Mouse (Mus musculus): ENCODE data around the gene Il10ra.

Il10ra gene

DNA sequence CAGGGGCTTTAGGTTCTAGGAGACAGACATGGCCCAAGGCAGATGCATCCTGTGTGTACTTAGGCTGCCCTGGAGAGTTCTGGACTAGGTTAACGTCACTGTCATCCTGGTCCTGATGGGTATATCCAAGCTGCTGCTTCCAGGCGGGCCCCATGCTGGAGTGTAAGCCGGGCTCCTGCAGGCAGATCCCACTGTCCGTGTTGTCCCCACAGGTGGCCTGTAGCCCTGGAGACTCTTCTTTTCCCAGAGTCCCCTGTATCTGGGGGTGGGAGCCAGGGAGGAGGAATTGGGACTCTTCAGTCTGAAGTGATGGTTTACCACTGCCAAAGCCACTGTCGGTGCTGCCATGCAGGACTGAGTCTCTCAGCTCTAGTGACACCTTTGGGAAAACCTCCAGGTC, 13.0 kb downstream of the Il10ra start:
- DNase-seq, result no peak

DNA sequence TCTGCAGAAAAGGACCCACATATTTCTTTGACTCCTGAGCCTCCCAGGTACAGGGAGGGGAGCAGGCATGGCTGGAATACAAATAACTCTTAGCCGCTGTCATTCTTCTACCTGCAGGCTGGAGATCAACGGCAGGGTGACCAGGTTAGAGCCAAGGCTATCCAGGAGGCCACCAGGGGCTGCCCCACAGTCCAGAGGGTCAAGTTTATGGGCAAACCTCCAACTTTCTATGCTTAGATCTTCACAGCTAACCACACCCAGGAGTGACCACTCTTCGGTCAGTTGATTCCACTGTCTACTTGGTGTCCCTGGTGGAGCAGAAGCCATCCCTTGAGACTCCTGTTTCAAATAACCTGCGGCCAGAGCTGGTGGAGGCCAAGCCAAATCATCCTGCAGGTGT, 13.5 kb downstream of the Il10ra start:
- no peak for DNase-seq

DNA sequence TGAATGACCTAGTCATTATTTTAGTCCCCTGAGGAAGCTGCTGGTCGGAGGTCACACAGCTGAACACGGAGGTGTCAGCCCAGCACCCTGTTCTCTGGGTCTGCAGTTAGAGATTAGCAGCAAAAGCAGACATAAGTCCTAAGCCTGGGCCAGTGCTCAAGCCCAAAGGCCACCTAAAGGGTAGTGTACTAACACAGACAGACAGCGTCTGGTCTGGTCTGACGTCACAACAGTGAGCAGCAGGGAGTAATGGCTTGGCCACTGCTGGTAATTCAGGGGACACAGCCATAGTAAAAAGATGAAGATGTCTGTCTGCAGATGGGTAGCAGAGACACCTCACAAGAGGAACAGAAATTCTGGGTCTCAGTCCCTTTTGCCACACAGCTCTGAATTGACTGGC, 14.3 kb downstream of the Il10ra start:
- no peak for DNase-seq

DNA sequence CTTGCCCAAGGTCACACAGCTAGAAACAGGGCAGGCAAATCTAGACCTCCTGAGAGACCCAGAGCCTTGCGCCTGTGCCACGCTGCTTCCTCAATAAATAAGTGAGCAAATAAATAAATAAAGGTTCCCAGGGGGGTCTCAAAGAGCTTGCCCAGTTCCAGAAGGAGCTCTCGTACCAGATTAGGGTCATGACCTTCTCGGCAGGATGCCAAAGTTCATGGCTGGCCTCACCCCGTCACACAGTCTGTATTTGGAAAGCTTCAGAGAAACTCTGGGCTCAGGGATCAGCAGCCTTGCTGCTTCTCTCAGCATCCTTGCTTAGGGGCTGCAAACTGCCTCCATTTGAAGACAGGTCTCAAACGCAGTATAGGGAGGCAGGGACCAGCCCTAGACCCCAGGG, 14.9 kb downstream of the Il10ra start:
- no peak for DNase-seq

DNA sequence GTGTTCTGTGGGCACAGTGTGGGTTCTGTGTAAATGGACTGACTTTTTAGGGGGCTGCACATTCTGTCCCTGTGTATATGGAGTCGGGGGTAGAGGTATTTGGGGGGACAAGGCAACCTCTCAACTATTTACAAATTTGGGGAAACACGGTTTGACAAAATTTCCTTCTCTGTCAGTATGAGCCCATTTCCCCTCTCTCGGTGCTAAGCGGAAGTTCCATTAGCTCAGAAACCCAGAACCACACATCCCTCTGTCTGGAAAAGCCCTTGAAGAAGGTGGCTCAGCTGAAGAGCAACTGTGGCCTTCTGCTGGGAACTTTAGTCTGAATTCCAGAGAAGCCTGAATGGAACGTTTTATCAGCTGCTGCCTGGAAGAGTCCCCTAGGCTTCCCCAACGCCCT, 16.6 kb downstream of the Il10ra start:
- DNase-seq, result no peak

DNA sequence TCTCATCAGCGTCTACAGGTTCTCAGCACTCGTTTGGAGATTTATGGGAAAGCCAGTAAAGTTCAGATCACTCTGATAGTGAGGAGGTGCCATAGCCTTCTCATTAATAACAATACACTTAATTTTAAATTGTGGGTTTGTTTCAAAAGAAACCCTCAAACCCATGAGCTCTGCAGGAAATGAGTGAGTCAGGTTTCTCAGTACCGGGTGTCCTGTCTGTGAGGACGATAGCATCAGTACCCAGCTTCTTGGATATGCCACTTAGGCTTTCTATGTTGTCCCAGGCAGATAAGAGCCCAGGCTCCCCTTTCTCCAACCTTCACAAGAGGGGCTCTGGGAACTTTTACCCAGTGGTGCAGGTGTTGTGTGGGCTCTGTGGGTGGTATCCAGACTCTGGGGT, 17.0 kb downstream of the Il10ra start:
- no peak for DNase-seq

DNA sequence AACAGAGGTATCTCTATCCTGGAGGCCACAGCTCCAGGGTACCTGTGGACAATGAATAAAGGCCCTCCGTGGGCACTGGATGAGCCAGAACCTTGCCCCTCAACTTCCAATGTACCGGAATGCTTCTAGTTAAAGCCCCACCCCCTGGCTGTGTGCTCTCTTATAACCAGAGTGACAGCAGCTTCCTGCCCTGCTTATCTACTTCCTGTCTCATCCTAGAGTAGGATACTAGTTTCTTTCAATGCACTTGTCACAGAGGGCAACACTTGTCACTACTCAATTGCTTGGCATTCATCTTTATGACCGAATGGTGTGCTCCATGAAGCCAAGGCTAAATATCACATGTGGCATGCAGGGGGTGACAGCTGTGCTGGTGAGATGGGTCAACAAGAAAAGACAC, 17.7 kb downstream of the Il10ra start:
- DNase-seq, result no peak

DNA sequence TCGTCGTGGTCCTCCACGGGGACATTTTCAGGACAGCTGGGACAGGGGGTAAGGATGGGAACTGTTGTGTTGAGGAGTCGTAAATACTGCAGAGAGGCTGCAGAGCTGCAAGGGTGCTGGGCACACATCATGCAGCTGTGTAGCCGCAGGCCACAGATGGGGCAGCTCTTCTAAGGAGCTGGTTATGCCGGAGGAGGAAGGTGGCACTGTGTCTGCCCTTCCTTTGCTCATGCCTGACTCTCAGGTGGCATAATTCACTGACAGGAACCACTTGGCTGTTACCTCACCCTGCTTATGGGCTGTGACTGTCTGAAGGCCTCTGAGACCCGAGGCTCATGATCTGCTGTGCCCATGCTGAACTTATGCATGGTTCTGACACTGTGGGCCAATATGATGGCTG, 18.6 kb downstream of the Il10ra start:
- no peak for DNase-seq

DNA sequence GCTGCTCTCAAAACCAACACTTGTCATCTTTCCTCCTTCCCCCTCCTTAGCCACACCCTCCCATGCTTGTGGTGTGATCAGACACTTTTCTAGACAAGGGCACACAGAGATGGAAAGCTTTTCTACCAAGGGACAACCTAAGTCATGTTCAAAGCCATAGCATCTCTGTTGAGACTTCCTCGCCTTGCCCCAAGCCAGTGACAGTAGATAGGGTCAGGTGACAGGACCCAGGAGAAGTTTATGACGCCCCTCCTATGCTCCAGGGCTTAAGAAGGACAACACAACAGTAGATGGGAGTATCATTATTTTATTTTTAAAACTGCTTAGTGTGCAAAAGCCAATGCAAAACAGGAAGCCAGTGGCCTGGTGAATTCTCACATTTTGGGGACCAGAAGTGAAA, 21.4 kb downstream of the Il10ra start:
- no peak for DNase-seq

DNA sequence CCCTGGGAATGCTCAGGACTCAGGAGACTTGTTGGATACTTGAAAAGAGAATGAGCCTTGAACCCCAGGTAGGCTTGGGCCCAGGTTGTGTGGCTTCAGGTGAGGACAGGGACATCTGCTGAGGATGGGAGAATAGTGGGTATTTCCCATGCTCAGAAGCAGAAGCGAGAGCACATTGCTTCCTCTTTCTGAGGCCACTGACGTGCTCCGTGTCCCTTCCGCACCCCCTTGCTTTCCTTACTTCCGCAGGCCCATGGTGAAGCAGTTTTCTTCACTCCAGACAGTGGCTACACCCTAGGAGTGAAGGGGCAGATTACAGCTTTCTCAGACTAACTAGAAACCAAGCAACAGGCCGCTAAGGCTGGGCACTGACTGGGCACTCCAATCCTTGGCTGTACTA, 22.9 kb downstream of the Il10ra start:
- no peak for DNase-seq

DNA sequence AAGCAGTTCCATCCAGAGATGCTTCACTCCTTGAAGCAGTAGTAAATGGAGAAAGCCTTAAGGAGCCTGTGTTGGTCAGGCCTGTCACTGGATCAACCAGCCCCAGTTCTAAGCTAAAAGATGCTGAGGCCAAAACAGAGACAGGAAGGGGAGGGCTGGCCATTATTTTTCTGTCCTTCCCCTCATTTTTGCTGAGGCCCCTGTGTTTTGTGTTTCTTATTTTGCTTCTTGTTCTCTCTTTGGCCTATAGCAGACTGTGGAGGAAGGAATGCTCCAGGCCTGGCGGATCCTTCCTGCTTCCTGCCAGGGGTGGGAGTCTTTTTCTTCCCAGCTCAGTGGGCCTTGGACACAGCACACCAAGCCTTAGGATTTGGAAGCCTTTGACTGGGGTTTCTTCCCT, 23.5 kb downstream of the Il10ra start:
- no peak for DNase-seq

DNA sequence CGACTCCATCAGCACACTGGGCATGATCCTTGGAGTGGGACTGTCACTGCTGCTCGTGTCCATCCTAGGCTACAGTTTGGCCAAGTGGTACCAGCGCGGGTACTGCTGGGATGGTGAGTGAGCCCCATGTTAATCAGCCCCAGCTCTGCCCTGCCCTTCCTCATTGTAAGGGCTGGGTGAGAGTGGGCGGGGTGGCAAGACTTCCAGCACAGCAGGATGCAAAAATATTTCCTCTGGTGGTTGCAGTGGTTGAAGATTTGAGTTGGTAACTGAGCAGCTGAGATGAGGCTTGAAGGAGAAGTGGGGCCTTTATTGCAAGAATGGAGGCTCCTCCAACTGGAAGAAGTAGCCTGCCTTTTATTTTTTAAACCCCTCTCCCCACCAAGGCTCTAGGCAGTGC, 27.6 kb downstream of the Il10ra start:
- no peak for DNase-seq

DNA sequence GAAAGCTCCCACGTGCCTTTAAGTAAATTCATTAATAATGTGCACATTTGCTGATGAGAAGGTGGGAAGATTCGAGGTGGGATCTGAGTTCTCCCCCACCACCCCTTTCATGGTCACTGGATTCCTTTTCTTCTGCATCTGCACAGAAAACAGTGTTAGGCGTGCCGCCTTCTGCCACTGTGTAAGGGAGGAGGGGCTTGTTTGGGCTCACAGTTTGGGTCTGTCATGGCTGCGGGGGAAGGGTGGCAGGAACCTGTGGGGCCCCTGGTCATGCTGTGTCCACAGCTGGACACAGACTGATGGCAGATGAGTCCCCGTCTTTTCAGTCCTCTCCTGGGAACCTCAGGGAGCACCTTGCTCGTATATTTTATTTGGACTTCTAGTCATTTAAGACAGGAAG, 32.2 kb downstream of the Il10ra start:
- DNase-seq, result no peak

DNA sequence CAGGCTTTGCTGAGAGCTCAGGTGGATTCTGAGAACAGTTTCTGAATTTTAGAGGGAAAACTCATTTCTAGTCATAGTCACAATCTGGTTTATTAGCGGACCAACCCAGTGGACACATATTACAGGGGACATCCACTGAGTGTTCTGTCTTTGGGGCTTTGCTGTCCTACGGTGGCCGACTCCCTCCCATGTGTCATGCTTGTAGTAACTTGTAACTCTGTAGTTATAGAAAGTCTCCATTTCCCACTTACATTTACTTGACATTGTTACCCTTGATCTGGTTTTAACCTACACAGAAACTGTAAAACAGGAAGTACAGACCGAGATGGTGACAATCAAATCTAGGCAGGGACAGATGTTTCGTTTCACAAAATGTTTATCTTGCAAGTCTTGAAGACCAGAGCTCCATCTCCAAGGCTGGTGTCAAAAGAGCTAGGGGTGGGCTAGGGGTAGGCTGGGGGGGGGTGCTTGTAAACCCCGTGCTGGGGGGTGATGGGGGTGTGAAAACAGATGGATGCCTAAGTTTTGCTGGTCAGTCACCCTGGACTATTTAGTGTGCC, 33.2 kb downstream of the Il10ra start:
- DNase-seq, result no peak

DNA sequence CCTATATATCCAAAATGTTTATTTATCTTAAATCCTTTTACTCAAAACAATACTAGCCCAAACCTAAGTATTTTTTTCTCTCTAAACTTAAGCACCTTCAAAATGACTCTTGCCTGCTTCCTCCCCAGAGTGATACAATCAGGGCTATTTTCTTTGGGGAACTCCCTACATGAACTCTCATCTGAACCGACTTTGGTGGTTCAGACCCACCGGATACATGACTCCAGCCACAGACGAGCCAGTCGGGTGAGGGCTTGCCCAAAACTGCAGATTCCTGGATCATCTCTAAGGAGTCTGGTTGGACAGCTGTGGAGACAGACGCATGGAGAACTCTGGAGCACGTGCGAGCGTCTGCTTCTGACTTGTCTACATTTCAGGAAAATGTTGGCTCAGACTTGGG, 39.6 kb downstream of the Il10ra start:
- DNase-seq, result no peak

DNA sequence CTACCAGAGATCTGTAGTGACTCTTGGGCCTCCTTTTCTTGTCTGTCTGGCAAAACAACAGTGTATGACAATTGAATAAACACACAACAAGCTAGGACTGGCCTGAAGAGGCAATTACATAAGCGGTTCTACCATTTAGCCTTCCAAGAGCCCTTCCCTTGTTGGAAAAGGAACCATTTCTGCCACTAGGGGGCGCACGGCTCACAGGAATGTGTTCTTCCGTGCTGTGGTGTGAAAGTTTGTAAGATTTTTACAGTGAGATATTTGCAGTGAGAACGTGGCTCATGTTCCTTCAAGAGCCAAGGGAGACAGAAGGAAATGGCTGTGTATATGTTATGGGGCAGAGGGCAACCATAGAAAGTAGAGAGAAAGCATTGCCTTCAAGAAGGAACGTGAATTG, 47.4 kb downstream of the Il10ra start:
- peak; percentile 90 for DNase-seq

DNA sequence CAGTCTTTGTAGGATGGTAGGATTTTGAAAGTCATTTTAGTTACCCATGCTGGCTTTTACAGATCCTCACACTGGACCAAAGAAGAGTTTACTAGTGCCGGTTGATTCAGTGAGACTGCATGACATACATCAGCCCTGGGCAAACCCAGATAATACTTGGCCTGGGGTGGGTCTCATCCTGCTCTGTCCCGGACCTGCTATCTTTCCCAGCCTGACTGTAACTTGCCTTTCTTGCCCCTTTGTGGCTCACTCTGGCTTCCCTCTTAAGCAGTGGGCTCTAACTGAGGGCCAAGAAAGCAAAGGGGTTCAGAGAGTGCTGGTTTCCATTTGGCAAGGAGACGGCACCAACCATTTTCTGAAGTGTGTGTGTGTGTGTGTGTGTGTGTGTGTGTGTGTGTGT, 49.3 kb downstream of the Il10ra start:
- DNase-seq, result no peak

DNA sequence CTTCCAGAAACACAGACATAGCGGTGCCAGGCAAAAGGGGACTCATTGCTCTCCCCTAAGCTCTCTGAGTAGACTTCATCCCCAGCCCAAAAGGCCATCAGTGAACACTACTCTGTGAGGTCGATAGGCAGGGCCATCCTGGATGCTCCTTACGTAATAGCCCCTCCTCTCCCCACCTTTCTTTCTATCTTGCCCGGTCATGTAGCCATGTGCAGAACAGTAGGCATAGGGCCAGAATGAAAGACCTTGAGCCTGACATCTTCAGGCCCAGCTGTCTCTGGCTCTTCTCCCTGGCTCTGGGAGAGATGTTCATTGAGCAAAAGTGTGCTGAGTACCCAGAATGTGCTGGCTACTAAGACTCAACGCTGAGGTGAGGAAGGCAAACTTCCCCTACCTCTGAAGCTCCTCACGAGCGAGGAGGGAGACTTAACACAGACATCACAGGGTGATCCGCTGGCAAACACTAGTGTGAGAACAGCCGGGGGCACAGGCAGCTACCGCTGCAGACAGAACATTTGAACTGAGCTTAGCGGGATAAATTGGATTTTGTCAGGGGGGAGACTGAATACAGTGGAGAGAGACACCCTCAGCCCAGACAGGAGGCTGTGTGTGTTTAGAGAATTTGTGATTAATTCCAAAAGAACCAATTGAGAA, 53.3 kb downstream of the Il10ra start:
- no peak for DNase-seq

DNA sequence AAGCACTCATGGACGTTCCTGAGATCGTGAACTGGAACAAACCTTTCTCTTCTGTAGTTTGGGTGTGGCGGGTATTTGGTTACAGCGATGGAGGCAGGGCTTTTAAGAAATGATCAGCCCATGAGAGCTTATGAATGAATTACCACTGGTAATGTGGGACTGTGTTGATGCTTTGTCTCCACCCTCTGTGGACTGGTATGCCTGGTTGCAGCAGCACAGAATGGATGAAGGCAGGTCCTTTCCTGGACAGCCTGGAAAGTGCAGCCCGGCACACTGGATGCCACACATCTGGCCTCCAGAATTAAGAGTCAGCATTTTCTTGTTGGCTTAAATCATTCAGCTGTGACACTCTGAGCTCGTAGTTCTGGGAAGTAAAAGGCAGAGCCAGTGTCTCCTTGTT, 56.9 kb downstream of the Il10ra start:
- DNase-seq, result no peak

DNA sequence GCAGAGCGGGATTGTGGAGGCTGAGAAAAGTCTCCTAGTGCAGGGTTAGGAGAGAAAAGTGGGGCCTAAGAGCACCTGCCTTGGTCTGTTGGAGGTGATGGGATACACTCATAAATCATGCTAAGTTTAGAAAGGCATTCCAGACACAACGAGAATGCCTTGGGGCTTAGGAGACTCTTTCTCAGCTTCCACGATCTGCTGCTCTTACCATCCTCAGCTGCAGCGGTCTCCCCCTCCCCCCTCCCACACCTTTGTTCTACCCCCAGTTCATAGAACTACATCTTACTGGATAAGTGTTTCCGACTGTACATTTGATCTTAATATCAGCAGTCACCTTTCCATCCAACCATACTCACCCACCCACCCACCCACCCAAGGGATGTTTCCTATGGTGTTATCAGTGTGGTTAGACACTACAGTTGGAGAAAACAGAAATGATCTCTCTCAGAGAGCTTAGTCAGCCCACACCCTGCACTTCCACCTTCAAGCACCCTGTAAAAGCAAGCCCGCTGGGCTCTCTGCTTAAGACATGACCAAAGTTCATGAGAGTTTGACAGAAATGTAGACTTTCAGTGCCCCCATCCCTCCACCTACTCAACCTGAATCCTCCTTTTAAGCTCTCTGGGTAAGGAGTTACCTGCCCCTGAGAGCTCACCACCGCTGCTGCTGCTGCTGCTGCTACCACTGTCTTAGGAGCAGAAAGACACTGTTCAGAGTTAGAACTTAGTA, 61.8 kb downstream of the Il10ra start:
- DNase-seq, result no peak

DNA sequence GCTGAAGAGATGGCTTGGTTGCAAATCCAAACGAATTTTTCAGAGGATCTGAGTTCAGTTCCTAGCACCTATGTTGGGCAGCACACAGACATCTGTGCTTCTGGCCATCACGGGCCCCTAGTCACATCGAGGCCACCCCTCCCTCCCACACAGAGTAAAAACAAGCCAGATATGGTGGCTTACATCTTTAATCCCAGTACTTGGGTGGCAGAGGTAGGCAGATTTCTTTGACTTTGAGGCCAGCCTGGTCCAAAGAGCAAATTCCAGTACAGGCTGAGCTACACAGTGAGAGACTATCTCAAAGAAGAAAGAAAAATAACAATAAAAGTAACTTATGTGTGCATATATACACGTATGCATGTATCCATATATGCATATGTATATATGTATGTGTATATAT, 62.8 kb downstream of the Il10ra start:
- peak; percentile 9 for DNase-seq

DNA sequence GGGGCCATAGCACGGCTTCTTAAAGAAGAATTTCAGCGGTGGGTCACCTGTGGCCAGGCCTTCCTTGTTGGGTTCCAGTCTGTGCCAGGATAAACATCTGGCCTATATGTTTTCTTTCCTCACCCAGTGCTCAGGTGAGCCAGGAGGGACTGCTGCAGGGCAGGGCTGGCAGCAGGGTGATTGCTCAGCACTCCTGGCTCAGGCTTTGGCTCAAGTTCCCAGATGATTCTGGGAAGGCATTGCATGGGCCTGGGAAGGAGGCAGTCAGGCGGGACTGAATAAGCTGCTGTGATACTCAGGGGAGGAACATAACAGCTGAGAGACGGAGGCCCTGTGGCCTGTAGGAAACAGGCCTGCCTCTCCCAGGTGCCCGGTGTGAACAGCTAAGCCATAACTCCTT, 63.8 kb downstream of the Il10ra start:
- peak; percentile 59 for DNase-seq
